ENCODE assay signal across 29 mouse cellular contexts in the genomic region with DNA sequence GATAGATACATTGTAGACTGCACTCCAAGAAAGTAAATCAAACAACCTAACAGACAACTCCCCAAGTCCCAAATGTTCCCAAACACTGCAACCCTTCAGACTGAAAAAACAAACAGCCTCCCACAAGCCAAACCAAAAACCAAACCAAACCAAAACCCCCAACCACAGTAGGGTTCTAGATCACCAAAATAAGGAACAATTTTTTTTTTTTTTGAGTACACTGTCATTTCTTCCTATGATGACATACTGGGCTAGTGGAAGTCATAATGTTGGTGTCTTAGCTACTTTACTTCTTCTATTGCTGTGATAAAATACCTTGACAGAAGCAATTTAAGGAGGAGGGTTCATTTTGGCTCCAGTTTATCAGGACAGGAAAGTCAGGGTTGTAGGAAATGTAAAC.
"Had no signal": no experiment of that assay in that cellular context is flagged by ENCODE, and none has a peak within 500 bp of the region (broad histone marks: within the 10 kb centered on the region; RNA-seq: fewer than 3 reads in every experiment).

No protein-coding gene starts in this region.

- H3K4me2 ChIP-seq: limb, embryonic 12.5 days; limb, embryonic 13.5 days; limb, embryonic 15.5 days; liver, embryonic 11.5 days; liver, embryonic 12.5 days; liver, embryonic 13.5 days; liver, embryonic 15.5 days; lung, embryonic 14.5 days; lung, embryonic 15.5 days; midbrain, embryonic 11.5 days; midbrain, embryonic 12.5 days; midbrain, embryonic 13.5 days; midbrain, embryonic 15.5 days had no signal

- H3K27me3 ChIP-seq: limb, embryonic 12.5 days; limb, embryonic 13.5 days; limb, embryonic 15.5 days; liver, embryonic 12.5 days; liver, embryonic 13.5 days; liver, embryonic 15.5 days; lung, embryonic 15.5 days; megakaryocyte, embryonic 14.5 days; midbrain, embryonic 12.5 days; midbrain, embryonic 13.5 days; midbrain, embryonic 15.5 days had no signal

- H3K27ac ChIP-seq: left cerebral cortex, adult 2 months; limb, embryonic 10.5 days; limb, embryonic 12.5 days; limb, embryonic 13.5 days; limb, embryonic 15.5 days; liver, embryonic 12.5 days; liver, embryonic 13.5 days; liver, embryonic 14.5 days; liver, embryonic 15.5 days; lung, embryonic 15.5 days; macrophage; midbrain, embryonic 10.5 days; midbrain, embryonic 12.5 days; midbrain, embryonic 13.5 days; midbrain, embryonic 15.5 days had no signal

- H3K4me3 ChIP-seq: left cerebral cortex, adult 2 months; limb, embryonic 10.5 days; limb, embryonic 12.5 days; limb, embryonic 13.5 days; limb, embryonic 15.5 days; liver, embryonic 12.5 days; liver, embryonic 13.5 days; liver, embryonic 15.5 days; lung, embryonic 15.5 days; megakaryocyte, embryonic 14.5 days; midbrain, embryonic 10.5 days; midbrain, embryonic 12.5 days; midbrain, embryonic 13.5 days; midbrain, embryonic 15.5 days; myocyte had no signal

- H3K4me1 ChIP-seq: limb, embryonic 10.5 days; limb, embryonic 12.5 days; limb, embryonic 13.5 days; limb, embryonic 15.5 days; liver, embryonic 15.5 days; lung, embryonic 15.5 days; midbrain, embryonic 10.5 days; midbrain, embryonic 12.5 days; midbrain, embryonic 13.5 days; midbrain, embryonic 15.5 days had no signal

- H3K36me3 ChIP-seq: midbrain, embryonic 15.5 days had no signal

- DNase-seq: left cerebral cortex, postnatal 4 days; liver; liver, embryonic 13.5 days; liver, postnatal 0 days; lung, adult 2 months; lung, embryonic 14.5 days; lung, postnatal 10 days; lung, postnatal 14 days; lung, postnatal 36 days; lung, postnatal 4 days; midbrain, embryonic 14.5 days had no signal

- H3K9ac ChIP-seq: limb, embryonic 12.5 days; limb, embryonic 13.5 days; limb, embryonic 15.5 days; liver, embryonic 12.5 days; liver, embryonic 13.5 days; liver, embryonic 14.5 days; liver, embryonic 15.5 days; liver, postnatal 0 days; lung, embryonic 14.5 days; lung, embryonic 15.5 days; midbrain, embryonic 12.5 days; midbrain, embryonic 13.5 days; midbrain, embryonic 15.5 days had no signal

- H3K9me3 ChIP-seq: limb, embryonic 10.5 days; limb, embryonic 15.5 days; midbrain, embryonic 15.5 days had no signal
